7 mouse cellular contexts compared by ENCODE assay signal in genomic region chr9:102726811-102727210, GRCm38 (mm10). TPM values are rescaled to one million over a fixed set of nuclear protein-coding genes. Genes with fewer than 3 reads are reported as not detected.
A peak's percentile ranks its signal among the peaks of the same experiment; 100 is the strongest.
DNase-seq lines count a peak whose midpoint lies in the region; ATAC-seq lines count a peak whose summit lies in the region.

No protein-coding gene starts in this region.

- no peak overlapping the region for H3K9ac ChIP-seq in lung, embryonic 16.5 days (ENCODE audit: low read length)
- peak overlapping the region; percentile 23; the same call in 1 of the 2 replicates for H3K9ac ChIP-seq in hindbrain, embryonic 11.5 days (ENCODE audit: low read depth, low read length)
- no peak overlapping the region for H3K9ac ChIP-seq in limb, embryonic 15.5 days

- peak overlapping the region; percentile 4 for H3K4me2 ChIP-seq in lung, embryonic 16.5 days (ENCODE audit: low read depth, low read length)
- no peak overlapping the region; the same call in 1 of the 2 replicates for H3K4me2 ChIP-seq in hindbrain, embryonic 11.5 days (replicated peaks; ENCODE audit: low read depth, low read length)
- H3K4me2 ChIP-seq in limb, embryonic 15.5 days: no peak overlapping the region

- no peak for DNase-seq in lung, postnatal 4 days
- DNase-seq in hindbrain, embryonic 11.5 days (ENCODE audit: low spot score): no peak
- no peak for DNase-seq in cerebellum, adult 9-10 months
- no peak for DNase-seq in urinary bladder, adult 18-20 months (ENCODE audit: low spot score in 2 of 2)

- ATAC-seq in lung, embryonic 16.5 days (ENCODE audit: low read depth): no peak
- ATAC-seq in hindbrain, embryonic 11.5 days (ENCODE audit: low FRiP score): no peak
- no peak for ATAC-seq in limb, embryonic 15.5 days (ENCODE audit: insufficient number of reproducible peaks, low FRiP score, low TSS enrichment, low read depth)
- no peak for ATAC-seq in megakaryocyte-erythroid progenitor cell, adult 5-6 weeks (replicated peaks; ENCODE audit: low FRiP score, low TSS enrichment, poor library complexity, severe bottlenecking)

- peak overlapping the region; percentile 90 for H3K27ac ChIP-seq in lung, embryonic 16.5 days (ENCODE audit: low read length)
- peak overlapping the region; percentile 70; the same call in 1 of the 2 replicates for H3K27ac ChIP-seq in hindbrain, embryonic 11.5 days (ENCODE audit: low read depth, low read length)
- peak overlapping the region; percentile 99 for H3K27ac ChIP-seq in limb, embryonic 15.5 days

- no peaks in the 10 kb centered on the region for H3K27me3 ChIP-seq in lung, embryonic 16.5 days (ENCODE audit: control insufficient read depth, insufficient read depth, low read depth, low read length)
- no peaks in the 10 kb centered on the region for H3K27me3 ChIP-seq in hindbrain, embryonic 11.5 days (ENCODE audit: control insufficient read depth, insufficient read depth, low read length)
- H3K27me3 ChIP-seq in limb, embryonic 15.5 days: no peaks in the 10 kb centered on the region

- peaks cover 62% of the 10 kb centered on the region for H3K4me1 ChIP-seq in lung, embryonic 16.5 days (replicated peaks; ENCODE audit: control insufficient read depth, insufficient read depth, low read length)
- peaks cover 40% of the 10 kb centered on the region for H3K4me1 ChIP-seq in hindbrain, embryonic 11.5 days (replicated peaks; ENCODE audit: control insufficient read depth, insufficient read depth, low read length)
- peaks cover 72% of the 10 kb centered on the region for H3K4me1 ChIP-seq in limb, embryonic 15.5 days

- H3K4me3 ChIP-seq in lung, embryonic 16.5 days (ENCODE audit: low read length): no peak overlapping the region
- H3K4me3 ChIP-seq in hindbrain, embryonic 11.5 days (ENCODE audit: low read depth, low read length): no peak overlapping the region
- peak overlapping the region; percentile 15; the same call in 1 of the 2 replicates for H3K4me3 ChIP-seq in limb, embryonic 15.5 days

- H3K9me3 ChIP-seq in lung, embryonic 16.5 days (ENCODE audit: control insufficient read depth, low read length): no peaks in the 10 kb centered on the region
- H3K9me3 ChIP-seq in hindbrain, embryonic 11.5 days (ENCODE audit: control insufficient read depth, low read length): no peaks in the 10 kb centered on the region
- H3K9me3 ChIP-seq in limb, embryonic 15.5 days: no peaks in the 10 kb centered on the region

- WGBS in lung, embryonic 16.5 days: 54% methylated on average over 3 of the region's 3 CpGs
- 58% methylated on average over 3 of the region's 3 CpGs for WGBS in hindbrain, embryonic 11.5 days
- WGBS in limb, embryonic 15.5 days: 56% methylated on average over 3 of the region's 3 CpGs

- H3K36me3 ChIP-seq in lung, embryonic 16.5 days (ENCODE audit: control insufficient read depth, insufficient read depth, low read length): peaks cover 84% of the 10 kb centered on the region
- H3K36me3 ChIP-seq in hindbrain, embryonic 11.5 days (ENCODE audit: control insufficient read depth, insufficient read depth, low read length): peaks cover 56% of the 10 kb centered on the region
- peaks cover 98% of the 10 kb centered on the region for H3K36me3 ChIP-seq in limb, embryonic 15.5 days

RNA-seq across cellular contexts. Expression of gene Amotl2, which starts 10.3 kb away (rescaled TPM):
- polyA plus RNA-seq in lung, embryonic 16.5 days (2015; fragmentation: Nextera tagmentation; extraction: Ambion mirVana): 37.6 and 40.1 TPM in 2 replicates
- polyA plus RNA-seq in hindbrain, embryonic 11.5 days (2014; fragmentation: Nextera tagmentation; extraction: Ambion mirVana): 39.7 and 47.8 TPM in 2 replicates
- 60.7 and 61.5 TPM in 2 replicates for polyA plus RNA-seq in limb, embryonic 15.5 days (2015; fragmentation: Nextera tagmentation; extraction: Ambion mirVana)
- total RNA-seq in megakaryocyte-erythroid progenitor cell, adult 5-6 weeks (2014; fragmentation: Nextera tagmentation): not detected in 2 replicates
- total RNA-seq in megakaryocyte-erythroid progenitor cell, adult 5-6 weeks (2017): not detected in 2 replicates
